Mouse (Mus musculus): ENCODE data around the gene Ccnd3. TPM values are rescaled to one million over a fixed set of nuclear protein-coding genes. Genes with fewer than 3 reads are reported as not detected.

Ccnd3 gene
- polyA plus RNA-seq, 1 experiment from 2014 or later = 428 TPM

DNA sequence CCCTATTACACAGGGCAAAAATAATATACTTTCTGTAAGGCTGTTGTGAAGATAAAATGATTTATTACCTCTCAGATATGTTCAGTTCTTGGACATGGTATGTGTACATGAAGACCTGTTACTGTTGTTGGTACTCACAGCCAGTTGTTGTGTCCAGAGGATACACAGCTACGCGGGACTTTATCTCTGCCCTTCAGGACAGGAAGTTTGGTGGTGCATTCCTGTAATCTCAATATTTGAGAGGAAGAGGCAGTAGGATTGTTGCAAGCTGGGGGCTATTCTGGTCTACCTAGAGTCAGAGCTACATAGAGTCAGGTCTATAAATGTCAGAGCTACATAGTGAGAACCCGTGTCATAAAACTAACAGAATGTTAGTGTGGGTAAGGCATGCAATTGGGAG, 86.2 kb downstream of the Ccnd3 start:
- 86% methylated on average over 3 of the region's 3 CpGs for WGBS
- Histone ChIP-seq H3K27me3 (ENCODE audit: control insufficient read depth, insufficient read depth, low read length) (no peaks in the 10 kb centered on the region), H3K4me2 (replicated peaks; ENCODE audit: low read depth, low read length) (no peak overlapping the region), H3K27ac (ENCODE audit: low read length) (no peak overlapping the region), H3K9ac (replicated peaks; ENCODE audit: low read depth, low read length) (no peak overlapping the region), H3K36me3 (ENCODE audit: control insufficient read depth, insufficient read depth, low read length) (no peaks in the 10 kb centered on the region), H3K4me3 (ENCODE audit: low read depth, low read length) (no peak overlapping the region), H3K9me3 (ENCODE audit: control insufficient read depth, low read depth, low read length) (no peaks in the 10 kb centered on the region), H3K4me1 (ENCODE audit: control insufficient read depth, insufficient read depth, low read length) (peaks cover 2% of the 10 kb centered on the region)
- ATAC-seq (ENCODE audit: insufficient number of reproducible peaks, insufficient read depth, low FRiP score, low read depth) = no peak

DNA sequence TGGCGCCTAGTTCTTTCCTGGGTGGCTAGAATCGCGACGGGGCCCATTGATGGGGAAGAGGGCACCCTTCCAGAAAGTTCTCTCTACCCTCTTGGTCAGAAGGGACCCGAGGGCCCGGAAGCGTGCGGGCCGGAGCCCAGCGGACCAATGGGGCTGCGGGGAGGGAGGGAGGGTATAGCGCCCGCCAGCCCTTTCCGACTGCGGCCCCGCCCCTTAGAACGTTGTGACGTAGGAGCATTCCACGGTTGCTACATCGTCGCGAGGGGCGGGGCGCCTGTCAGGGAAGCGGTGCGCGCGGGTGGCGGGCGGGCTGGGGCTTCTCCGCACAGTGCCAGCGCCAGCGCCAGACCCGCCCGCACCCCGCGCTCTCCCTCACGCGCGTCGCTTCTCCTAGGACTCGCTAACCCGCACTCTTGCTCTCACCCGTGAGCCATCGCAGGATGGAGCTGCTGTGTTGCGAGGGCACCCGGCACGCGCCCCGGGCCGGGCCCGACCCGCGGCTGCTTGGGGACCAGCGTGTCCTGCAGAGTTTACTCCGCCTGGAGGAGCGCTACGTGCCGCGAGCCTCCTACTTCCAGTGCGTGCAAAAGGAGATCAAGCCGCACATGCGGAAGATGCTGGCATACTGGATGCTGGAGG, 88.5 kb downstream of the Ccnd3 start:
- WGBS = under 1% methylated on average over 62 of the region's 63 CpGs

DNA sequence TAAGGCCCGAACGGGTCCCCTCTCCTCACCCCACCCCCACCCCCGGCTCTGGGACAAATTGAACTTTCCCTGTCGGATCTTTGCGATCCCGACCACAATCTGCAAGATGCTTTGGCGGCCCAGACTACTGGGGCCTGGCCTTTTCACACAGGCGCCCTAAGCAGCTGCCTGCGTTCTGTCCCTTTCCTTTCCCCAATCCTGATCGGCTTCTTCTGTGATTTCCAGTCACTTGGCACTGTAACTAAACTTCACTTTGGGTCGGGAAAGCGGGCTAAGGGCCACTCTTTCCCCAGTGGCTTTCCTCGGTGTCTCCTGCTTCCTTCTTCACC, 89.0 kb downstream of the Ccnd3 start:
- WGBS = under 1% methylated on average over 13 of the region's 13 CpGs
- no peaks in the 10 kb centered on the region for H3K9me3 ChIP-seq (ENCODE audit: control insufficient read depth, low read depth, low read length)
- H3K36me3 ChIP-seq (ENCODE audit: control insufficient read depth, insufficient read depth, low read length) = peaks cover 16% of the 10 kb centered on the region
- no peak for ATAC-seq (ENCODE audit: insufficient number of reproducible peaks, insufficient read depth, low FRiP score, low read depth)
- peak overlapping the region; percentile 98 for H3K9ac ChIP-seq (replicated peaks; ENCODE audit: low read depth, low read length)
- H3K27ac ChIP-seq (ENCODE audit: low read length) = peak overlapping the region; percentile 99
- peaks cover 20% of the 10 kb centered on the region for H3K4me1 ChIP-seq (ENCODE audit: control insufficient read depth, insufficient read depth, low read length)
- H3K4me3 ChIP-seq (ENCODE audit: low read depth, low read length) = peak overlapping the region; percentile 81
- H3K4me2 ChIP-seq (replicated peaks; ENCODE audit: low read depth, low read length) = peak overlapping the region; percentile 74
- H3K27me3 ChIP-seq (ENCODE audit: control insufficient read depth, insufficient read depth, low read length) = no peaks in the 10 kb centered on the region

More for the DNA sequence above, 88.5 kb downstream of the Ccnd3 start:
- Histone ChIP-seq H3K4me3 (ENCODE audit: low read depth, low read length) (peak overlapping the region; percentile 81), H3K27me3 (ENCODE audit: control insufficient read depth, insufficient read depth, low read length) (no peaks in the 10 kb centered on the region), H3K9me3 (ENCODE audit: control insufficient read depth, low read depth, low read length) (no peaks in the 10 kb centered on the region), H3K36me3 (ENCODE audit: control insufficient read depth, insufficient read depth, low read length) (peaks cover 11% of the 10 kb centered on the region), H3K4me1 (ENCODE audit: control insufficient read depth, insufficient read depth, low read length) (peaks cover 20% of the 10 kb centered on the region), H3K9ac (replicated peaks; ENCODE audit: low read depth, low read length) (peak overlapping the region; percentile 98), H3K4me2 (replicated peaks; ENCODE audit: low read depth, low read length) (peak overlapping the region; percentile 74), H3K27ac (ENCODE audit: low read length) (peak overlapping the region; percentile 99)
- ATAC-seq (ENCODE audit: insufficient number of reproducible peaks, insufficient read depth, low FRiP score, low read depth) = peak; percentile 84

DNA sequence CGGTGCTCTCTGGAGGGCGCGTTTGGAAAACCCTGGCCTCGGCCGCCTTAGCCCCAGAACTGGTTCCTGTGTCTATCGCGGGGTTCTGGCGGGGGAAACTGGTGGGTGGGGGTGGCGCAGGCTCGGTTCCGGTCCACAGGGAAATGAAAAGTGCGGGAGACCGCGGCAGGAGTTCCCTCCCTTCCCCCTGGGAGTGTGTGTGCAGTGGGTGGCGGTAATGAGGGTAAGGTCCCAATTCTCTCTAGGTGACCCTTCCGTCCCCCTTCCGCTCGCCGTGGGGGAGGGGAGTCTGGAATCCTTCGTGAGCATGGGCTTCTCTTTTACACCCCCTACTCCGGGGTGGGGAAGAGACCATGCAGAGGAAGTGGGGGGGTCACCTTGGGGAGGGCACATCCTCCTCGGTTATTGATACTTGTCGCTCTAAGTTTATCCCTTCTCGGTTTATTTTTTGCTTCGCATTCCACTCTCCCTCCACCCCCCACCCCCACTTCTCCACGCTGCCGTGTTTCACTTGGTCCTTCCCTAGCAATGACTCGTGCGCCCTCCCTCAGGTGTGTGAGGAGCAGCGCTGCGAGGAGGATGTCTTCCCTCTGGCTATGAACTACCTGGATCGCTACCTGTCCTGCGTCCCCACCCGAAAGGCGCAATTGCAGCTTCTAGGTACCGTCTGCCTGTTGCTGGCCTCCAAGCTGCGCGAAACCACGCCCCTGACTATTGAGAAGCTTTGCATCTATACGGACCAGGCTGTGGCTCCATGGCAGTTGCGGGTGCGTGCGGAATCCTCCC, 89.5 kb downstream of the Ccnd3 start:
- H3K4me3 ChIP-seq (ENCODE audit: low read depth, low read length) = peak overlapping the region; percentile 81
- peaks cover 20% of the 10 kb centered on the region for H3K4me1 ChIP-seq (ENCODE audit: control insufficient read depth, insufficient read depth, low read length)
- H3K27ac ChIP-seq (ENCODE audit: low read length) = peak overlapping the region; percentile 99
- WGBS = under 1% methylated on average over 43 of the region's 43 CpGs
- H3K36me3 ChIP-seq (ENCODE audit: control insufficient read depth, insufficient read depth, low read length) = peaks cover 21% of the 10 kb centered on the region
- no peak for ATAC-seq (ENCODE audit: insufficient number of reproducible peaks, insufficient read depth, low FRiP score, low read depth)
- no peaks in the 10 kb centered on the region for H3K9me3 ChIP-seq (ENCODE audit: control insufficient read depth, low read depth, low read length)
- peak overlapping the region; percentile 98 for H3K9ac ChIP-seq (replicated peaks; ENCODE audit: low read depth, low read length)
- no peaks in the 10 kb centered on the region for H3K27me3 ChIP-seq (ENCODE audit: control insufficient read depth, insufficient read depth, low read length)
- peak overlapping the region; percentile 74 for H3K4me2 ChIP-seq (replicated peaks; ENCODE audit: low read depth, low read length)

DNA sequence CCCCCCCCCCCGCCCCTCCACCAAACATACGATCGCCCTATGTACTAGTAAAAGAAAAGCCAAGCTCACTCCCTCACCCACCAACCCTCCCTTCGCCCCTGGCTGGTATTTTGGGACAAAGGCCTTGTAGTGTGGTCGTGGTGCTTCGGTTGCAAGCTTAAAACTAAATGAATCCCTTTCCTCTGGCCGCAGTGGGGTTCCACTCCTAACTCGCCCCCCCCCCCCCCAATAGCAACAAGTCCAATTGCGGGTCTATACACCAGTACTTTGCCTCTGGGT, 90.1 kb downstream of the Ccnd3 start:
- H3K27ac ChIP-seq (ENCODE audit: low read length) = peak overlapping the region; percentile 99
- peaks cover 26% of the 10 kb centered on the region for H3K36me3 ChIP-seq (ENCODE audit: control insufficient read depth, insufficient read depth, low read length)
- H3K4me1 ChIP-seq (ENCODE audit: control insufficient read depth, insufficient read depth, low read length) = peaks cover 20% of the 10 kb centered on the region
- H3K9me3 ChIP-seq (ENCODE audit: control insufficient read depth, low read depth, low read length) = no peaks in the 10 kb centered on the region
- peak overlapping the region; percentile 81 for H3K4me3 ChIP-seq (ENCODE audit: low read depth, low read length)
- no peaks in the 10 kb centered on the region for H3K27me3 ChIP-seq (ENCODE audit: control insufficient read depth, insufficient read depth, low read length)
- H3K9ac ChIP-seq (replicated peaks; ENCODE audit: low read depth, low read length) = peak overlapping the region; percentile 98
- WGBS = under 1% methylated on average over 6 of the region's 9 CpGs
- peak overlapping the region; percentile 74 for H3K4me2 ChIP-seq (replicated peaks; ENCODE audit: low read depth, low read length)
- no peak for ATAC-seq (ENCODE audit: insufficient number of reproducible peaks, insufficient read depth, low FRiP score, low read depth)

DNA sequence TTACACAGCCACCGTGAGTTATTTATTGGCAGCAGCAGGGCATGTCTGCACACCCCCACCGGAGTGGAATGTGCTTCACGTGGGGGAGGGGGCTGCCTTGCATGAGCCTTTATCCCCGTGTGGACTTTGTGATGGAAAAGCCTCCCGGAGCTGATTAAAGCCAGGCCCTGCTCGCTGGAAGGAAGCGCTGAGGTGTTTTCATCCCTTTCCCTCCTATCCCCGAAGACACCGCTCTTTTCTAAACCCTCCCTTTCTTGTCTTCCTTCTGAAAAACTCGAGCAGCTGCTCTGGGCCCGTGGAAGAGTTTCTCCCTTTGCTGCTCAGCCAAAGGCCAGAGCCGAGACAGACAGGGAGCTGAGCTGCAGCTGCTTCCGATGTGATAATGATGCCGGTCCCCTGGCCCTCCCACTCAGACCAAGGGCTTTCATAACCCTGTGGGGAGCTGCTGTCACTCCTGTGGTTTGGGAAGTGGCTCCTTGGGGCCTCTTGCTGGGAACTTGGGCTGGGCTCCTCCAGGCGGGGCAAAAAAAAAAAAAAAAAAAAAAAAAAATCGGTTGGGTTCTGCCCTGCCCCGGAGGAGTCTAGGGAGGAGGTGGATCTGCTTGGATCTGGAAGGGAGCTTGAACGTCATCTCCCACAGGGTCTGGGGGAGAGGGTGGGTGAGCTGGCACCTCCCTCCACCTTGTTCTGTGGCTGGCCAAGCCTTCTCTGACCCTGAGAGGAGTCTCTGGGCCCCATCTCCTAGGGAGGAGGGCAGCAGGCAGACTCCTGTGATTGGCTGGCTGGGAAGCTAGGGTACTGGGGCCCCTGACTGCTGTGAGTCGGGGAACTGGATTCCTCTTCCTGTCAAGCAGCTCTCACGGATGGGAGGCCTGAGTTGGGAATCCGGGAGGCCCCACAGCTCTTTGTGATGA, 90.7 kb downstream of the Ccnd3 start:
- peak; percentile 78 for ATAC-seq (ENCODE audit: insufficient number of reproducible peaks, insufficient read depth, low FRiP score, low read depth)
- Histone ChIP-seq H3K4me3 (ENCODE audit: low read depth, low read length) (peak overlapping the region; percentile 81), H3K27me3 (ENCODE audit: control insufficient read depth, insufficient read depth, low read length) (no peaks in the 10 kb centered on the region), H3K4me1 (ENCODE audit: control insufficient read depth, insufficient read depth, low read length) (peaks cover 20% of the 10 kb centered on the region), H3K4me2 (replicated peaks; ENCODE audit: low read depth, low read length) (peak overlapping the region; percentile 74), H3K9me3 (ENCODE audit: control insufficient read depth, low read depth, low read length) (no peaks in the 10 kb centered on the region), H3K36me3 (ENCODE audit: control insufficient read depth, insufficient read depth, low read length) (peaks cover 30% of the 10 kb centered on the region), H3K27ac (ENCODE audit: low read length) (peak overlapping the region; percentile 99), H3K9ac (replicated peaks; ENCODE audit: low read depth, low read length) (peak overlapping the region; percentile 98)
- WGBS = under 1% methylated on average over 21 of the region's 21 CpGs

DNA sequence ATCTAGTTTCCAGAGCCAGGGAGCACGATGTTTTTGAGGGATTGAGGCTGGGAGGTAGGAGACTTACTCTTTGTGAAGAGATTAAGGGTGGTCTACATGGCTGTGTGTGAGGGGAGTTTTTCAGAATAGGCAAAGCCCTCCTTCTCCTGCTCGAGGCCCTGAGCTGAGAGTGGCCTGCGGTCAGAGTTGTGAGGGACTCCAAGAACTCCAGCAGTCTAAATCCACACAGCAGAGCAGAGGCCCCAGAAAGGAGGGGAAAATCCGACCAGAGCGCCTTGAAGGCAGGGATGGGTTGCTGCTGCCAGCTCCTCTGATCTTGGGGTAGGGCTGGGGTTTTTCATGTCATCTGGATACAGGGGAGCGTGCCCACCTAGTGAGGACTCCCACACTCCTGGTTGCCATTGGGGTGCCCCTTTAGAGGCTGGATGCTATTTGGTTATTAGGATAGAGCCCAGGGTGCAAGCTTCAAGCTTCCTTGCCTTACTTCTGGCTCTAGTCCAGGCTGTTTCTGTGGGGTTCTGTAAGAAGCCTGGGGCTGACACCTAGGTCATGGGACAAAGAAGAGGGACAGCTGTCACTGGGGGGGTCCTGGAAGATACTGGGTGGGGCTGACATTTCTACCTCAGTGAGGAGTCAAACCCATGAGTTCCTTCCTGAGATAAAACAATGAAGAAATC, 91.4 kb downstream of the Ccnd3 start:
- Histone ChIP-seq H3K4me3 (ENCODE audit: low read depth, low read length) (peak overlapping the region; percentile 81), H3K27ac (ENCODE audit: low read length) (peak overlapping the region; percentile 99), H3K4me2 (replicated peaks; ENCODE audit: low read depth, low read length) (peak overlapping the region; percentile 74), H3K9ac (replicated peaks; ENCODE audit: low read depth, low read length) (peak overlapping the region; percentile 98), H3K9me3 (ENCODE audit: control insufficient read depth, low read depth, low read length) (no peaks in the 10 kb centered on the region), H3K4me1 (ENCODE audit: control insufficient read depth, insufficient read depth, low read length) (peaks cover 20% of the 10 kb centered on the region), H3K27me3 (ENCODE audit: control insufficient read depth, insufficient read depth, low read length) (no peaks in the 10 kb centered on the region), H3K36me3 (ENCODE audit: control insufficient read depth, insufficient read depth, low read length) (peaks cover 38% of the 10 kb centered on the region)
- no peak for ATAC-seq (ENCODE audit: insufficient number of reproducible peaks, insufficient read depth, low FRiP score, low read depth)
- 17% methylated on average over 6 of the region's 6 CpGs for WGBS

DNA sequence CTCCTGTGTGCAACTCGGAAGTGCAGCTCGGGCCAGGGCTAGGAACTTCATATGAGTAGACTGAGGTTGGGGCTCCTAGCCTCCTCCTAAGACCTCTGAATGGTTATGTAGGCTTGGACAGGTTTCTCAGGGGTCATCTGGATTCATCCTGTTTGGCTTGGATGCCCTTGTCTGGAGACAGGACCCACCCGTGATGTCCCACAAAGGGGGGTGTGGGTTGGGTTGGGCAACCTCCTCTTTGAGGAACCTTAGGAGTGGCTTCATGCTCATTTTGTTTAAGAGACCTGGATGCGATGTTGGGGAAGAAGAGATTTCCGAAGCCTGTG, 92.0 kb downstream of the Ccnd3 start:
- ATAC-seq (ENCODE audit: insufficient number of reproducible peaks, insufficient read depth, low FRiP score, low read depth) = no peak
- peak overlapping the region; percentile 98 for H3K9ac ChIP-seq (replicated peaks; ENCODE audit: low read depth, low read length)
- peak overlapping the region; percentile 74 for H3K4me2 ChIP-seq (replicated peaks; ENCODE audit: low read depth, low read length)
- peaks cover 20% of the 10 kb centered on the region for H3K4me1 ChIP-seq (ENCODE audit: control insufficient read depth, insufficient read depth, low read length)
- 40% methylated on average over 5 of the region's 5 CpGs for WGBS
- H3K27me3 ChIP-seq (ENCODE audit: control insufficient read depth, insufficient read depth, low read length) = no peaks in the 10 kb centered on the region
- peaks cover 43% of the 10 kb centered on the region for H3K36me3 ChIP-seq (ENCODE audit: control insufficient read depth, insufficient read depth, low read length)
- peak overlapping the region; percentile 81 for H3K4me3 ChIP-seq (ENCODE audit: low read depth, low read length)
- peak overlapping the region; percentile 99 for H3K27ac ChIP-seq (ENCODE audit: low read length)
- no peaks in the 10 kb centered on the region for H3K9me3 ChIP-seq (ENCODE audit: control insufficient read depth, low read depth, low read length)

All from stomach, embryonic 14.5 days (tissue).